Mouse (Mus musculus): ENCODE results near the gene 4933434E20Rik. TPM values are rescaled to one million over a fixed set of nuclear protein-coding genes. Genes with fewer than 3 reads are reported as not detected.

The 4933434E20Rik gene
- polyA plus RNA-seq, 1 experiment from 2014 or later: 103 TPM

DNA sequence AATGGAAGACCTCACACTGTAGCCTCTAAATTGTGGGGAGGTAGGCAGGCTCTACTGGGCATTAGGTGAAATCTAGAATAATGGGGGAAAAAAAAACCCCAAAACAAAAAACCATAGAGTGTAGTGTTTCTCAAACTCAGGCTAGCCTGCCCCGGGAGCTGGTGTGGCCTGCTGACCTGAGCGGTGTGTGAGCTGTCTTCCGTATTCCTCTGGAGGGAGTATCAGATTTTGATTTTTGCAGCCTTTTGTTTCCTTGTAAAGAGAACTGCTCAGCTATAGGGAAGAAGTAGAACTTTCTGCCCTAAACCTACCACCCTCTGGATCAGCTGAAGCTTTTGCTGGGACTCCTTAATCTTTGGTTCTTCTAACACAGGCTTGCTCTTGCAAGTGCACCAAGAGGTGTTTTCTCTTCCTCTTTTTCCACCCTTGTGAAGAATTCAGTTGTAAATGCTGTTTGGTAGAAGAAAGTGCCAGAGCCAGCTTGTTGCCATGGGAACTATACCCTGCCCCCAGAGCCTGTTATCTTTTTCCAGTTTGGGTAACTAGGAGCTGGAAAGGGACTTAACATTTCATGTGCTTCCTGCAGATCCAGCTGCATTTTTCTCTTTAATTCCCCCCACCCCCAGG, 32.4 kb downstream of the 4933434E20Rik start:
- Histone ChIP-seq H3K4me2 (peak overlapping the region; percentile 94), H3K4me3 (no peak overlapping the region), H3K9me3 (replicated peaks) (no peaks in the 10 kb centered on the region), H3K27me3 (replicated peaks) (no peaks in the 10 kb centered on the region), H3K4me1 (peaks cover 66% of the 10 kb centered on the region), H3K9ac (no peak overlapping the region), H3K36me3 (peaks cover 42% of the 10 kb centered on the region), H3K27ac (peak overlapping the region; percentile 78)
- 39% methylated on average over 3 of the region's 3 CpGs for WGBS (ENCODE audit: insufficient replicate concordance)
- ATAC-seq: no peak

DNA sequence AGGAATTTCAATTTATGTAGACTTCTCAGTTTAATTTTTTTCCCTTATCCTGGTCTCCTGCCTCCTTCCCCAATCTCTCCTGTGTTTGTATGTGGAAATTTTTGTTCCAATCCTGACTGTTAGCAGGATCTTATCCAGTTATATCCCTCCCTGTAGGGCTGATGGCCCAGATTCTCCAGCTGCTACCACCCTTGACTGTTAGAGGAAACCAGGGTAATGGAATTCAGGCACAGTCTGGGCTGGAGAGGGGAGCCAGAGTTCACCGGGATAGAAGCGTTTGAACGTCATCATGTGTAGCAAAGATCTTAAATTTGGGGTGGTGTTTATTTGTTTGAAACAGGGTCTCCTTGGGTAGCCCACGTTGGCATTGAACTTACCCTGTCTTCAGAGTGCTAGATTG, 33.4 kb downstream of the 4933434E20Rik start:
- ATAC-seq: no peak
- Histone ChIP-seq H3K4me2 (0 out of 2 replicates have a peak overlapping the region, but pooled peaks have one; percentile 2), H3K27me3 (replicated peaks) (no peaks in the 10 kb centered on the region), H3K27ac (0 out of 2 replicates have a peak overlapping the region, but pooled peaks have one; percentile 22), H3K4me3 (no peak overlapping the region), H3K36me3 (peaks cover 52% of the 10 kb centered on the region), H3K9me3 (replicated peaks) (no peaks in the 10 kb centered on the region), H3K9ac (no peak overlapping the region), H3K4me1 (peaks cover 62% of the 10 kb centered on the region)
- WGBS (ENCODE audit: insufficient replicate concordance): 65% methylated on average over 4 of the region's 4 CpGs

DNA sequence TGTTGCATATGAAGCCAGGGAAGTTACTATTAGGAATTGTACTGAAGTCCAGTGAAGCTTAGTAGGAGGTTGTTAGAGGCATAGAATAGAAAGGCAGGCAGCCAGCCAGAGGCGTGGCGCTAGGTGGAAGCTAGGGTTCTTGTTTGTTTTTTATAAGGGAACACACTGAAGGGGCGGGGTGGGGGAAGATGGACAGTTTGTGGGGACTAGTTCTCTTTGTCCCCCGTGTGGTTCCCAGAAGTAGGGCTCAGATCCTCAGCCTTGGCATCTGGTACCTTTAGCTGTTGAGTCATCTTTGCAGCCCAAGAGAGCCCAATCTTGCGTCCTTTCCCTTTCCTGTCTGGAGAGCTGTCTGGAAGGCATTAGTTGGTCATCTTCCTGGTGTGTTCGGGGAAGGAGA, 33.8 kb downstream of the 4933434E20Rik start:
- Histone ChIP-seq H3K4me3 (no peak overlapping the region), H3K9ac (no peak overlapping the region), H3K36me3 (peaks cover 57% of the 10 kb centered on the region), H3K4me2 (0 out of 2 replicates have a peak overlapping the region, but pooled peaks have one; percentile 2), H3K9me3 (replicated peaks) (no peaks in the 10 kb centered on the region), H3K27me3 (replicated peaks) (no peaks in the 10 kb centered on the region), H3K27ac (0 out of 2 replicates have a peak overlapping the region, but pooled peaks have one; percentile 22), H3K4me1 (peaks cover 62% of the 10 kb centered on the region)
- no peak for ATAC-seq
- WGBS (ENCODE audit: insufficient replicate concordance): 65% methylated on average over 6 of the region's 6 CpGs

DNA sequence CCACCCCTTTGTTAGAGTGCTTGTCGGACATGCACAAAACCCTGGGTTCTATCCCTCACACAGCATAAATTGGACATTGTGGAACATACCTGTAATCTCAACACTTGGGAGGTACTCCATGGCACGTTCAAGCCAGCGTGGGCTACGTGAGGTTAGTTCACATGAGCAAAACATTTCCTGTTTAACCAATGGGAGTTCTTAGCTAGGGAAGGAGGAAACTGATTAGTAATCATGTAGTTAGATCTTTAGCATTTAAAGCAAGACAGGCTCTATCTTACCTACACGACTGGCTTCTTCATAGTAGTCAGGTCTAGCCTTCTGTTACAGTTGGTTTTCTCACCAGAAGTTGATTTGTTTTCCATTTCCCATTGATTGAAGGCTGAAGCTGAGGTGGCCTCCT, 34.6 kb downstream of the 4933434E20Rik start:
- Histone ChIP-seq H3K4me3 (no peak overlapping the region), H3K4me2 (no peak overlapping the region), H3K9me3 (replicated peaks) (no peaks in the 10 kb centered on the region), H3K9ac (no peak overlapping the region), H3K4me1 (peaks cover 61% of the 10 kb centered on the region), H3K27ac (no peak overlapping the region), H3K27me3 (replicated peaks) (no peaks in the 10 kb centered on the region), H3K36me3 (peaks cover 65% of the 10 kb centered on the region)
- WGBS (ENCODE audit: insufficient replicate concordance): 34% methylated on average over 5 of the region's 5 CpGs
- ATAC-seq: no peak

DNA sequence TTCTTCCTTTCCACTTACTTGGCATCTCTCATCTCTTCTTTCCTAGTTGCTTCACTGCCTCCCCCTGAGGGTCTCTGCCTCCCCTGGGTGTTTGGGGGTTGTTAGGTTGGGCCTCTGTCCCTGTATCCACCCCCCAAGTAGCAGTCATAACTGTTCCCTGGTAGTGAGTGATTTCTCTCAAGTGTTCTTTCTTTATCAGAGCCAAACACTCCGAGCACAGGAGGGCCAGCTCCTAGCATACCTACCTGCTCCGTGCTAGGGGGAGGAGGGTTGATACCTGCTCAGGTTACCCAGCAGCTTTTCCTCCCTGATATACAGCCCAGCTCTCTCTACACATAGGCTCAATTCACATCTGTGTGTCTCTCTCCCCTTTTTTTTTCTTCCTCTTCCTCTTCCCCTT, 37.2 kb downstream of the 4933434E20Rik start:
- Histone ChIP-seq H3K36me3 (peaks cover 83% of the 10 kb centered on the region), H3K4me2 (no peak overlapping the region), H3K4me1 (peaks cover 40% of the 10 kb centered on the region), H3K9me3 (replicated peaks) (no peaks in the 10 kb centered on the region), H3K4me3 (no peak overlapping the region), H3K9ac (no peak overlapping the region), H3K27ac (no peak overlapping the region), H3K27me3 (replicated peaks) (no peaks in the 10 kb centered on the region)
- 83% methylated on average over 2 of the region's 2 CpGs for WGBS (ENCODE audit: insufficient replicate concordance)
- no peak for ATAC-seq

DNA sequence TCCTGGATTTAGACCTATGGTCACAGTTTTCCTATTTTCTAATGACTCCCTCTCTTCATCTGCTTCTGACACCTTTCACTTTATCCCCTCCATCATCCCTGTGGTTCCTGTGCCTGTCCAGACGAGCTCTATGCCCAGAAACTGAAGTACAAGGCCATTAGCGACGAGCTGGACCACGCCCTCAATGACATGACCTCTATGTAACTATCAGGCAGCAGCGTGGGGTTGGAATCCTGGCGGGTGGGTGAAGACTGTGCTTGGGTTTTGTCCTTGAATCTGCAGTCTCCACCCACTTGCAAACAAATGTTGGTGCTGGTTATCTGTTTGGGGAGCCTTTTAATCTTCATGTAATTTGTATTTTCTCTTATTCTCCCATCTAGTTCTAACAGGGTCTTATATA, 39.5 kb downstream of the 4933434E20Rik start:
- Histone ChIP-seq H3K4me1 (peaks cover 26% of the 10 kb centered on the region), H3K27ac (no peak overlapping the region), H3K4me3 (no peak overlapping the region), H3K27me3 (replicated peaks) (no peaks in the 10 kb centered on the region), H3K9me3 (replicated peaks) (no peaks in the 10 kb centered on the region), H3K36me3 (peaks cover 99% of the 10 kb centered on the region), H3K4me2 (no peak overlapping the region), H3K9ac (no peak overlapping the region)
- ATAC-seq: no peak
- WGBS (ENCODE audit: insufficient replicate concordance): 62% methylated on average over 6 of the region's 6 CpGs

DNA sequence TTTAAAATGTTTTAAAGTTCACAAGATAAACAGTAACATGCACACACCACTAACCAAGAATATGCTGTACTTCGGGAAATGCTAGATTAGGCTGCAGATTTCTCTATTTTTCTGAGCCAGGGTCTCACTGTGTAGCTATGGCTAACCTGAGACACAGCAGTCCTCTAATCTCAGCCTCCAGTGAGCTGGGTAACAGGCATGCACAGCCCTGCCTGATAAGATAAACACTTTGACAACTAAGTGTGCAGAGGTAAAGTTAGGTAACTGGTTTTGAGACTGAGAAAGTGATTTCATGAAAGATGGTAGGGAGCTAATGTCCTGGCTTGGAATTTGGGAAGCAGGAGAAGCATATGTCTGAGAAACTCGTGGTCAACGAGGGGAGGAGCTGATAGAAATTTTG, 43.0 kb downstream of the 4933434E20Rik start:
- H3K4me2 ChIP-seq: no peak overlapping the region
- 64% methylated on average over 3 of the region's 3 CpGs for WGBS (ENCODE audit: insufficient replicate concordance)
- H3K27ac ChIP-seq: no peak overlapping the region
- H3K9ac ChIP-seq: no peak overlapping the region
- H3K27me3 ChIP-seq (replicated peaks): no peaks in the 10 kb centered on the region
- no peaks in the 10 kb centered on the region for H3K9me3 ChIP-seq (replicated peaks)
- H3K36me3 ChIP-seq: peaks cover 95% of the 10 kb centered on the region
- H3K4me1 ChIP-seq: peaks cover 21% of the 10 kb centered on the region; the same call in 1 of the 2 replicates
- no peak for ATAC-seq
- H3K4me3 ChIP-seq: no peak overlapping the region

DNA sequence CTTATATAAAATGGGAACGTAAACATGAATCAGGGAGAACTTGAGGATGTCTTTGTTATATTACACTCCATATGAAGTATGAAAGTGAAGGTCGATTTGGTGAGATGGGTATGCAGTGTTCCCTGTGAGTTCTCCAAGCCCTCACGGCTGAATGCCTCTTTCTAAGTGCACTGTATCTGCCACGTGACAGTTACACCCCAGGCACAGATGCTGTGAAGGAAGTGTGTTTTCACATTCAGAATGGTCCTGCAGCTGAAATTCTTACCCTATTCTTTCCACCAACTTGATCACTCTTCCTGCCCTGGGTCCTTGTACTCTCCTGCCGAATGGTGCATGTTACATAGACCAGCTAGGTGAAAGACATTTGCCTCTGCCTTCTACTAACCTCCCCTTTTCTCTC, 46.5 kb downstream of the 4933434E20Rik start:
- H3K4me2 ChIP-seq: no peak overlapping the region
- WGBS (ENCODE audit: insufficient replicate concordance): 79% methylated on average over 5 of the region's 5 CpGs
- H3K4me3 ChIP-seq: no peak overlapping the region
- H3K9ac ChIP-seq: no peak overlapping the region
- no peaks in the 10 kb centered on the region for H3K27me3 ChIP-seq (replicated peaks)
- 0 out of 2 replicates have a peak, but pooled peaks cover 13% of the 10 kb centered on the region for H3K4me1 ChIP-seq
- no peaks in the 10 kb centered on the region for H3K9me3 ChIP-seq (replicated peaks)
- H3K27ac ChIP-seq: no peak overlapping the region
- no peak for ATAC-seq
- peaks cover 86% of the 10 kb centered on the region for H3K36me3 ChIP-seq

DNA sequence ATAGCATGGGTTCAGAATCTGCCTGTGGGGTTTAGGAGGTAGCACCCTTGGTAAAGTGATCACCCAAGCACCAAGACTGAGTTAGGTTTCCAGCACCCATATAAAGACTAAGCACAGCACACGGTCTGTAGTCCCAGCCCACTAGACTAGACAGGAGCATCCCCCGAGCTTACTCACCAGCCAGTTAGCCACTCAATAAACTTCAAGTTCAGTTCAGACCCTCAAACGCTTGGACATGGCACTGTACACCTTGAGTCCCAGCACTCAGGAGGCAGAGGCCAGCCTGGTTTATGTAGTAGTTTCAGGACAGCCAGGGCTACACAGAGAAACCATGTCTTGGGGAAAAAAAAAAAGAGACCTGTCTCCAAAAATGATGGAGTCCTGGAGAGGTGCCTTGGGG, 49.6 kb downstream of the 4933434E20Rik start:
- H3K27me3 ChIP-seq (replicated peaks): no peaks in the 10 kb centered on the region
- H3K4me3 ChIP-seq: no peak overlapping the region
- 79% methylated on average over 3 of the region's 3 CpGs for WGBS (ENCODE audit: insufficient replicate concordance)
- no peaks in the 10 kb centered on the region for H3K9me3 ChIP-seq (replicated peaks)
- H3K36me3 ChIP-seq: peaks cover 56% of the 10 kb centered on the region
- no peak for ATAC-seq
- no peak overlapping the region for H3K4me2 ChIP-seq
- no peak overlapping the region for H3K27ac ChIP-seq
- no peaks in the 10 kb centered on the region for H3K4me1 ChIP-seq
- H3K9ac ChIP-seq: no peak overlapping the region

DNA sequence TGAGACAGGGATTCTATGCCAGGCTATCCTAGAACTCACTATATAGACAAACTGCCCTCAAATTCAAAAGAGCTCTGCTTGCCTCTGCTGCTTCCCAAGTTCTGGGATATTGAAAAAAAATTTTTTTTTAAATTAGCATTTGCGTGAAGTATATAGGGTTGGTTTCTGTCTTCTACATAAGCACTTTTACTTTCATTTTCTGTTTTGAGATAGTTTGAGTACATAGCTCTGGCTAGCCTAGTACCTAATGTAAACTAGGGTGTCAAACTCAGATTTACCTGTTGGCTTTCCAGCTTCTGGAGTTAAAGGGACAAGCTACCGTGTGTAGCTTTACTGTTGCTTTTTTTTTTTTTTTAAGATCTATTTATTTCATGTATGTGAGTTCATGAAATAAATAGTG, 50.2 kb downstream of the 4933434E20Rik start:
- Histone ChIP-seq H3K9me3 (replicated peaks) (no peaks in the 10 kb centered on the region), H3K4me2 (no peak overlapping the region), H3K4me1 (no peaks in the 10 kb centered on the region), H3K27ac (no peak overlapping the region), H3K27me3 (replicated peaks) (no peaks in the 10 kb centered on the region), H3K36me3 (peaks cover 52% of the 10 kb centered on the region), H3K4me3 (no peak overlapping the region), H3K9ac (no peak overlapping the region)
- WGBS (ENCODE audit: insufficient replicate concordance): 87% methylated on average over 2 of the region's 2 CpGs
- ATAC-seq: no peak

DNA sequence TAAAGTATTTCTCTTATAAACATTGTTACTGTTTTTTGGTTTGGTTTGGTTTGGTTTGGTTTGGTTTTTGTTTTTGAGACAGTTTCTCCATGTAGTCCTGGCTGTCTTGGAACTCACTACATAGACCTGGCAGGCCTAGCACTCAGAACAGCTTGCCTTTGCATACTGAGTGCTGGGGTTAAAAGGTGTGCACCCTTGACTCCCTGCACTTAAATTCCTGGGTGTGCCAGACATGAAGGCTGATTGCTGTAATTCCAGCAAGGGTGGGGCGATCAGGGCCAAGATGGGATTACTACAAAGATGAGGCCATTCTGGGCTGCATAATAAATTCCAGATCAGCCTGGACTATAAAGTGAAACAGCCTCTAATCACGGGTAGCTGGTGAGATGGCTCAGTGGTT, 50.8 kb downstream of the 4933434E20Rik start:
- no peak overlapping the region for H3K4me3 ChIP-seq
- no peak overlapping the region for H3K9ac ChIP-seq
- no peaks in the 10 kb centered on the region for H3K9me3 ChIP-seq (replicated peaks)
- no peak overlapping the region for H3K4me2 ChIP-seq
- H3K27ac ChIP-seq: no peak overlapping the region
- no peaks in the 10 kb centered on the region for H3K4me1 ChIP-seq
- peaks cover 48% of the 10 kb centered on the region for H3K36me3 ChIP-seq
- no peaks in the 10 kb centered on the region for H3K27me3 ChIP-seq (replicated peaks)
- WGBS (ENCODE audit: insufficient replicate concordance): 72% methylated on average over 2 of the region's 2 CpGs
- ATAC-seq: no peak

DNA sequence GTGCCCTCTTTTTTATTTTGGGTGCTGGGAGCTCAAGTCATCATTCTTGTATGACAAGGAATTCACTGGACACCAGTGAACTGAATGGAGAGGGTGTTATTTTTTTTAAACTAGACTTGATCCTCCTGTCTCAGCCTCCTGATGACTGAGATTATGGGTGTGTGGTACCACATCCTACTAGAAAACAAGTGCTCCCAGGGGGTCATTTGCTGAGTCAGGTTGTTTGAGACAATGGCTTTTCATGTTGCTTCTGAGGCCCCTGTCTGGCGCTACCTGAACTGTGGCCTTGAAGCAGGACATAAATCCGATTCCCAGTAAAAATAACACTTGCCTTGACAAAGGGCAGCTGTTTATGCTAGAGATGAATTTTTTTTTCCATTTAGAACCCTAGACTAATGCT, 51.7 kb downstream of the 4933434E20Rik start:
- no peaks in the 10 kb centered on the region for H3K27me3 ChIP-seq (replicated peaks)
- H3K4me3 ChIP-seq: no peak overlapping the region
- 71% methylated on average over 2 of the region's 2 CpGs for WGBS (ENCODE audit: insufficient replicate concordance)
- no peak overlapping the region for H3K9ac ChIP-seq
- H3K9me3 ChIP-seq (replicated peaks): no peaks in the 10 kb centered on the region
- no peaks in the 10 kb centered on the region for H3K4me1 ChIP-seq
- H3K36me3 ChIP-seq: peaks cover 38% of the 10 kb centered on the region
- H3K27ac ChIP-seq: no peak overlapping the region
- no peak overlapping the region for H3K4me2 ChIP-seq
- ATAC-seq: no peak

DNA sequence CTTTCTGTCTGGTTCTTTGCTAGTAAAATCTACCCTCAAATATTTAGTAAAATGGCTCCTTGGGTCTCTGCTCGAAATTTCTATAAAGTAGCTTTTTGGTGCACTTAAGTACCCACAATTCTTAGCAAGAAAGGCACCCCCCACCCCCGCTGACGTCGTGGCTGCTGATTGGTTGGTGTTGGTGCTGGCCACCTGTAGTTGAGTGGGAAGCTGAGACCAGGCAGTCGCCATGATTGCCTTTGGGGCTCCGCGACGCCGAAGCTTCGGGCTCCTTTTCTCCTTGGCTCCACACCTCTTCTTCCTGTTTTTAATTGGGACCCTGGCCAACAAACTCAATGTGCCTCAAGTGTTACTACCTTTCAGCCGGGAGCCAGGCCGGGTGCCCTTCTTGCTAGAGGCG, 52.5 kb downstream of the 4933434E20Rik start, which contains the start of gene Nup210l:
Gene Nup210l, plus strand, starts transcription at position 195 of the 400 bp plus-strand sequence.
- Histone ChIP-seq H3K27me3 (replicated peaks) (no peaks in the 10 kb centered on the region), H3K4me2 (no peak within 1 kb of the TSS), H3K4me3 (no peak within 1 kb of the TSS), H3K27ac (no peak within 1 kb of the TSS), H3K4me1 (no peaks in the 10 kb centered on the region), H3K36me3 (peaks cover 31% of the 10 kb centered on the region), H3K9ac (no peak within 1 kb of the TSS), H3K9me3 (replicated peaks) (no peaks in the 10 kb centered on the region)
- no peak for ATAC-seq
- 75% methylated on average over 13 of the region's 13 CpGs for WGBS (ENCODE audit: insufficient replicate concordance)

Data from liver, embryonic 12.5 days (tissue).